Mouse (Mus musculus) forebrain, embryonic 14.5 days (tissue): ENCODE results near the gene Fdx1. TPM values are rescaled to one million over a fixed set of nuclear protein-coding genes. Genes with fewer than 3 reads are reported as not detected.
A peak's percentile ranks its signal among the peaks of the same experiment; 100 is the strongest.

ENCODE experiments used
- ATAC-seq: fragments of 200-750 bp; cut with Nextera tagmentation; 2 replicates; pipeline ENCODE4 v1.8.0; 2017; ENCODE audit warnings: mild to moderate bottlenecking, moderate library complexity
- DNase-seq: peaks from one replicate; pipeline ENCODE4 v3.0.0-alpha.2; 2015; ENCODE audit warnings: low spot score
- H3K27ac ChIP-seq: fragments of 300-500 bp; sonication (generic); 2 replicates; pipeline ENCODE4 v1.5.1; 2014; ENCODE audit warnings: low read depth, mild to moderate bottlenecking, control low read depth, low read length, moderate library complexity
- H3K27me3 ChIP-seq: fragments of 300-500 bp; sonication (generic); replicated peaks from 2 replicates; pipeline ENCODE4 v1.6.1; 2014; ENCODE audit warnings: low read length, control low read depth, mixed read lengths; ENCODE audit not compliant: control insufficient read depth, insufficient read depth
- H3K36me3 ChIP-seq: fragments of 300-500 bp; sonication (generic); 2 replicates; pipeline ENCODE4 v1.6.1; 2014; ENCODE audit warnings: low read length, control low read depth; ENCODE audit not compliant: control insufficient read depth, insufficient read depth
- H3K4me1 ChIP-seq: fragments of 300-500 bp; sonication (generic); 2 replicates; pipeline ENCODE4 v1.6.1; 2014; ENCODE audit warnings: antibody characterized with exemption, low read length, control low read depth; ENCODE audit not compliant: control insufficient read depth, insufficient read depth
- H3K4me2 ChIP-seq: fragments of 300-500 bp; sonication (generic); 2 replicates; pipeline ENCODE4 v1.6.1; 2014; ENCODE audit warnings: mild to moderate bottlenecking, control low read depth, low read length
- H3K4me3 ChIP-seq: fragments of 300-500 bp; sonication (generic); 2 replicates; pipeline ENCODE4 v1.5.1; 2014; ENCODE audit warnings: low read depth, low read length, control low read depth
- H3K9ac ChIP-seq: fragments of 300-500 bp; sonication (generic); 2 replicates; pipeline ENCODE4 v1.6.1; 2014; ENCODE audit warnings: mild to moderate bottlenecking, low read length, control low read depth, moderate library complexity
- H3K9me3 ChIP-seq: fragments of 300-500 bp; sonication (generic); replicated peaks from 2 replicates; pipeline ENCODE4 v1.6.1; 2016; ENCODE audit warnings: low read length, control low read depth, mixed read lengths; ENCODE audit not compliant: control insufficient read depth
- WGBS: fragments of 180-500 bp; shearing (Covaris S2); extraction: QIAGEN DNeasy Blood & Tissue Kit; methylation state at CpG from one replicate; pipeline ENCODE4 v1.1.7; 2014; 5-methylcytosine and 5-hydroxymethylcytosine counted together
- polyA plus RNA-seq: library from polyadenylated mRNA; unstranded; fragments of >200 nt; fragmentation: Nextera tagmentation; extraction: Ambion mirVana; gene quantifications from 2 replicates; pipeline ENCODE4 v1.2.1, GENCODE M21; 2014

Fdx1 gene
- polyA plus RNA-seq, 1 experiment from 2014 or later, result 55.1 TPM

DNA sequence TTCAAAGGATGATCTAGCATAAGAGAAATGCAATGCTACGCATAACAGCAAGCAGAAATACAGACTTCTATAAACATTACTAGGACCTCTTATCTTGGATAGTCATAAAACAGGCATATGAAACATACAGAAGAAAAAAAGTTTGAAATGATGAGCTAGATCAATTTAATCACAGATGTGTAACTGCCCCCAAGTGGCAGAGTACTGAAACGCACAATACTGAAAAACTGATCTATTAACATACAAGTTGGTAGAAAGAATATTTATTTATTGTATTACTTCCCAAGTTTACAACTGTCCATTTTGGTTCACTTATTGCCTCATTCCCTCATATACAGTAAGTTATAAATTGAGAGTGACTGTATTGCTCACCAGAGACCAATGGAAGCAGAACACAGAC is 12.0 kb downstream of the Fdx1 start:
- H3K4me1 ChIP-seq, result no peaks in the 10 kb centered on the region
- H3K27ac ChIP-seq, result no peak overlapping the region
- peaks cover 22% of the 10 kb centered on the region for H3K36me3 ChIP-seq
- H3K9me3 ChIP-seq, result no peaks in the 10 kb centered on the region
- H3K4me2 ChIP-seq, result no peak overlapping the region
- ATAC-seq, result no peak
- 78% methylated on average over 2 of the region's 2 CpGs for WGBS
- no peaks in the 10 kb centered on the region for H3K27me3 ChIP-seq
- H3K9ac ChIP-seq, result no peak overlapping the region
- no peak overlapping the region for H3K4me3 ChIP-seq
- peak; percentile 62 for DNase-seq

DNA sequence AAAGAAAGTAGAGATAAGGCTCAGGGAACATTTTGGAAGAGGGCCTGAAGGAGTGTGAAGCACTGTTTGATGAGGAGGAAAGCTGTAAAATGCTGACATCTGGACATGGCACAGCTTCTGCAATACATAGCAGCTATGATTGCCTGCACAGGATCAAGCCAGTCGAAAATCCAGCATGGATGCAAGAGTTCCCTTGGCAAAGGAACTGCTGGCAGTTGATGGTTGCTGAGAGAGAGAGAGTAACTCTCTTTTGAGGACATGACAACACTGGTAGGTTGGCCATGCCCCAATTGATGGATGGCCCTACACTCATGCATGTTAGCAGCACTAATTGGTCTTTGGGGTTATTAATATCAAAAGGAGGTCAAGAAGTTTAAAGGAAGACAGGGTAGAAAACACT is 12.7 kb downstream of the Fdx1 start:
- H3K9me3 ChIP-seq, result no peaks in the 10 kb centered on the region
- no peaks in the 10 kb centered on the region for H3K27me3 ChIP-seq
- WGBS, result 74% methylated on average over 1 of the region's 1 CpGs
- no peaks in the 10 kb centered on the region for H3K4me1 ChIP-seq
- H3K36me3 ChIP-seq, result peaks cover 22% of the 10 kb centered on the region
- H3K9ac ChIP-seq, result no peak overlapping the region
- H3K27ac ChIP-seq, result no peak overlapping the region
- no peak overlapping the region for H3K4me3 ChIP-seq
- ATAC-seq (no peak), DNase-seq (peak; percentile 11)
- no peak overlapping the region for H3K4me2 ChIP-seq

DNA sequence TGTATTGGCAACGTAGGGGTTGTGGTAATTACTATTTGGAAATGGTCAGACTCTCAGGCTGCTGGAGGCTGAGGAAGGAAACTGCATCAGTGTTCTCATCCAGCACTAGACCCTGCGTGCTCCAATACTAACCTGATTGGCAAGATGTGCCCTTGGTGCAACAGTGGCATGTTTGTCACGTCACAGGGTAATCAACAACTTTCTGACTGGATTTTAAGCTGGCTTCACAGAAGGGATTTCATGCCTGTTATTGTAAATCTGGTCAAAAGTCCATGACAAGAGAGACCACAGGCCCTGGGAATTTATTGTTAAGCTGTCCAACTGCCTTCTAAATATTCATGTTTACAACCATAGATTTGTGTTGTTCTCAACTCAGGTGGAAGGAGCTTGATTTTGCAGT is 13.1 kb downstream of the Fdx1 start:
- 87% methylated on average over 3 of the region's 3 CpGs for WGBS
- Histone ChIP-seq H3K36me3 (peaks cover 22% of the 10 kb centered on the region), H3K27ac (no peak overlapping the region), H3K9me3 (no peaks in the 10 kb centered on the region), H3K4me3 (no peak overlapping the region), H3K9ac (no peak overlapping the region), H3K4me2 (no peak overlapping the region), H3K27me3 (no peaks in the 10 kb centered on the region), H3K4me1 (no peaks in the 10 kb centered on the region)
- no peak for DNase-seq
- no peak for ATAC-seq

DNA sequence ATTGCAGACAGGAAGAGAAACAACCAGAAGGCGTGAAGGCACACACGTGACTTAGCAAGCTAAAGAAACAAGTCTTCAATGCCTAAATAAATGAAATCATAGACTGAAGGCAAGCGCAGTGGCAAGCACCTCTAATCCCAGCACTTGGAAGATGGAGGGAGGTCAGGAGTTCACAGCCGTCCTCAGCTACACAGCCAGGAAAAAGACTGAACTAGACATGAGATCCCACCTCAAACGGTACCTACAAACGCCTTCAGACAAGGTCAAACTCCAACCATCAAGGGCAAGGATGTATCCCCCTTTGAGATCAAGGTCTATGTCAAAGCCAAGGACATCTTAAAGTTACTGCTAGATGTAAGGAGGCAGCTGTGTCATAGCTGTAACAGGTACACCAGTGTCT is 19.4 kb downstream of the Fdx1 start:
- Histone ChIP-seq H3K9ac (no peak overlapping the region), H3K36me3 (peaks cover 17% of the 10 kb centered on the region; the same call in 1 of the 2 replicates), H3K27ac (no peak overlapping the region), H3K9me3 (no peaks in the 10 kb centered on the region), H3K4me3 (no peak overlapping the region), H3K27me3 (no peaks in the 10 kb centered on the region), H3K4me2 (no peak overlapping the region), H3K4me1 (no peaks in the 10 kb centered on the region)
- WGBS, result 94% methylated on average over 6 of the region's 6 CpGs
- DNase-seq (no peak), ATAC-seq (no peak)

- Histone ChIP-seq H3K4me2 (no peak overlapping the region), H3K9me3 (no peaks in the 10 kb centered on the region), H3K36me3 (no peaks in the 10 kb centered on the region), H3K27ac (no peak overlapping the region), H3K9ac (no peak overlapping the region), H3K4me1 (no peaks in the 10 kb centered on the region), H3K27me3 (no peaks in the 10 kb centered on the region), H3K4me3 (no peak overlapping the region)
- DNase-seq (no peak), ATAC-seq (no peak)
- 86% methylated on average over 1 of the region's 1 CpGs for WGBS
These were observed 28.7 kb downstream of the Fdx1 start for GRCm38 (mm10) chr9:51934641-51935040.

- DNase-seq (no peak), ATAC-seq (no peak)
- Histone ChIP-seq H3K9me3 (no peaks in the 10 kb centered on the region), H3K27me3 (no peaks in the 10 kb centered on the region), H3K4me2 (no peak overlapping the region), H3K4me1 (no peaks in the 10 kb centered on the region), H3K27ac (no peak overlapping the region), H3K36me3 (no peaks in the 10 kb centered on the region), H3K9ac (no peak overlapping the region), H3K4me3 (no peak overlapping the region)
- WGBS, result 88% methylated on average over 3 of the region's 3 CpGs
These were observed 31.4 kb downstream of the Fdx1 start for GRCm38 (mm10) chr9:51931997-51932396.

- 90% methylated on average over 7 of the region's 7 CpGs for WGBS
These were observed 32.2 kb downstream of the Fdx1 start for GRCm38 (mm10) chr9:51931054-51931690.

DNA sequence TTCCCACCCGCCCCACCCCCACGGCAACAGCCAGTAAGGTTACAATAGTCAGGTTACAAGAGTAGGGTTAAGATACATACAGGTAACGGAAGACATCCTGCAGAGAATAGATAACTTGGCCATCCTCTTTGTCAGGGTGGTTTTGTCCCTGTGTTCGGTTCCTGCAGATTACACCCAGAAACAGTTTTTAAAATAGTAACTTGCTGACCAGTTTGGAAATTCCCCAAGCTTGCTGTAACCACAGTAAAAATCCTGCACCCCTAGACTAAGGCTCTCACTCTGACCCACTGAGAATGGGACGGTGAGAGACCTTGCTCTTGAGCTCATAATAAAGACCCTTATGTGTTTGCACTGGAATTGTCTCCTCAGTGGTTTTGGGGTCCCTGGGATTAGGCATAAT is 33.4 kb downstream of the Fdx1 start:
- Histone ChIP-seq H3K9me3 (no peaks in the 10 kb centered on the region), H3K4me3 (no peak overlapping the region), H3K27me3 (no peaks in the 10 kb centered on the region), H3K9ac (no peak overlapping the region), H3K4me2 (no peak overlapping the region), H3K36me3 (no peaks in the 10 kb centered on the region), H3K27ac (no peak overlapping the region), H3K4me1 (no peaks in the 10 kb centered on the region)
- WGBS, result 81% methylated on average over 5 of the region's 5 CpGs
- no peak for ATAC-seq
- DNase-seq, result no peak

More at GRCm38 (mm10) chr9:51931054-51931690, 32.2 kb downstream of the Fdx1 start:
- no peaks in the 10 kb centered on the region for H3K4me1 ChIP-seq
- no peak for DNase-seq
- no peak overlapping the region for H3K9ac ChIP-seq
- H3K36me3 ChIP-seq, result no peaks in the 10 kb centered on the region
- H3K9me3 ChIP-seq, result no peaks in the 10 kb centered on the region
- no peaks in the 10 kb centered on the region for H3K27me3 ChIP-seq
- H3K4me2 ChIP-seq, result no peak overlapping the region
- H3K27ac ChIP-seq, result no peak overlapping the region
- no peak overlapping the region for H3K4me3 ChIP-seq
- ATAC-seq, result no peak

DNA sequence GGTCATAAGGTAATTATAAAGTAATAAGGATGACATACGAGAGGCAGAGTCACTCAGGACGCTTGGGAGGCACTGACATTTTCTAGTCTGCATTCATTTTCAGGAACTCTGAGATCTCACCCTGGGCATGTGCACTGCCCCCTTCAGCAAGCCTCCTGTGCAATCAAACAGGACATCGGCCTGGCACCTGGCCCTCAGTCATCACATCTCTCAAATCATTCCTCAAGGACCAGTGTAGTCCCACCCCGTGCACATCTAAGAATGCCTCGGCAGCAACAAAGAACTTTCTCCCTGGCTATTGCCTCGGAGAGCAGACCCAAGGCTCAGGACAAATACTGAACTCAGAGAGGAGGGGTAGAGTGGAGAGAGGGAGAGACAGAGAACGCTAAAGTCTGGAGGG is 34.7 kb downstream of the Fdx1 start:
- DNase-seq, result no peak
- no peak for ATAC-seq
- Histone ChIP-seq H3K4me2 (no peak overlapping the region), H3K36me3 (no peaks in the 10 kb centered on the region), H3K4me3 (no peak overlapping the region), H3K27ac (no peak overlapping the region), H3K9me3 (no peaks in the 10 kb centered on the region), H3K4me1 (no peaks in the 10 kb centered on the region), H3K27me3 (no peaks in the 10 kb centered on the region), H3K9ac (no peak overlapping the region)
- 66% methylated on average over 7 of the region's 7 CpGs for WGBS
